Mouse (Mus musculus): Measurements from ENCODE around the gene Olfr139.

The Olfr139 gene

GRCm38 (mm10) chr11:74056451-74056850 lies at the start of gene Olfr139, which contains the start of gene Olfr399:
Gene Olfr139, minus strand, starts transcription at chr11:74056551.
Gene Olfr399, minus strand, starts transcription at chr11:74056615.
- CTCF ChIA-PET = no interaction called here

- CTCF ChIA-PET = no interaction called here
Observed at GRCm38 (mm10) chr11:74105066-74105465, 48.7 kb upstream of the Olfr139 start.

GRCm38 (mm10) chr11:74101507-74101906 lies 45.2 kb upstream of the Olfr139 start:
- CTCF ChIA-PET = no interaction called here

- CTCF ChIA-PET = no interaction called here
Observed at GRCm38 (mm10) chr11:74100724-74101123, 44.4 kb upstream of the Olfr139 start.

GRCm38 (mm10) chr11:74069655-74070054 lies 13.3 kb upstream of the Olfr139 start, which contains the start of gene Zfp616:
Gene Zfp616, plus strand, starts transcription at chr11:74069955.
- CTCF ChIA-PET = no interaction called here

- CTCF ChIA-PET = no interaction called here
Observed at GRCm38 (mm10) chr11:74051347-74051746, 5.0 kb downstream of the Olfr139 start.
